Mouse (Mus musculus): Measurements from ENCODE around the gene Rab4b. TPM values are rescaled to one million over a fixed set of nuclear protein-coding genes. Genes with fewer than 3 reads are reported as not detected.

Gene Rab4b
- polyA plus RNA-seq (2012; rRNA removed; ENCODE audit: low replicate concordance) = 61.9 and 99.4 TPM in 2 replicates

GRCm38 (mm10) chr7:27178324-27179216 is at the start of gene Rab4b:
TSS of gene Rab4b (minus strand) at chr7:27178896.

GRCm38 (mm10) chr7:27228281-27228821 is 49.7 kb upstream of the Rab4b start, which contains the start of gene Itpkc:
TSS of gene Itpkc (minus strand) at chr7:27228661.

GRCm38 (mm10) chr7:27195681-27196611 is 17.2 kb upstream of the Rab4b start, which contains the start of the genes BC024978 and Snrpa:
TSS of gene BC024978 (plus strand) at chr7:27195781.
TSS of gene Snrpa (minus strand) at chr7:27196271.

GRCm38 (mm10) chr7:27180837-27181695 is 2.4 kb upstream of the Rab4b start, which contains the start of the genes Gm21983 and Mia:
TSS of gene Gm21983 (minus strand) at chr7:27181086.
TSS of gene Mia (minus strand) at chr7:27181157.

GRCm38 (mm10) chr7:27166614-27167474 is 11.9 kb downstream of the Rab4b start, which contains the start of gene Egln2:
TSS of gene Egln2 (minus strand) at chr7:27166802.

GRCm38 (mm10) chr7:27153205-27153764 is 25.4 kb downstream of the Rab4b start, which contains the start of gene Cyp2t4:
TSS of gene Cyp2t4 (plus strand) at chr7:27153714.

GRCm38 (mm10) chr7:27119676-27120075 is 59.0 kb downstream of the Rab4b start, which contains the start of gene Cyp2f2:
TSS of gene Cyp2f2 (plus strand) at chr7:27119909.

Other genes starting within 250 kb of the Rab4b start
- not detected in 2 replicates for gene Cyp2a22, start 239.5 kb downstream of the Rab4b start, polyA plus RNA-seq (2012; rRNA removed; ENCODE audit: low replicate concordance)
- 1.7 TPM in 1 of 2 replicates, not detected in the other for gene Cyp2a12, start 149.8 kb downstream of the Rab4b start, polyA plus RNA-seq (2012; rRNA removed; ENCODE audit: low replicate concordance)
- gene Cyp2f2, start 59.0 kb downstream of the Rab4b start, polyA plus RNA-seq (2012; rRNA removed; ENCODE audit: low replicate concordance) = 46.7 and 54.5 TPM in 2 replicates
- not detected in 2 replicates for gene Cyp2t4, start 25.2 kb downstream of the Rab4b start, polyA plus RNA-seq (2012; rRNA removed; ENCODE audit: low replicate concordance)
- 91.0 and 122 TPM in 2 replicates for gene Egln2, start 12.1 kb downstream of the Rab4b start, polyA plus RNA-seq (2012; rRNA removed; ENCODE audit: low replicate concordance)
- gene Gm21983, start 2.2 kb upstream of the Rab4b start, polyA plus RNA-seq (2012; rRNA removed; ENCODE audit: low replicate concordance) = 0.24 TPM in 1 of 2 replicates, not detected in the other
- 6.7 and 7.7 TPM in 2 replicates for gene Mia, start 2.3 kb upstream of the Rab4b start, polyA plus RNA-seq (2012; rRNA removed; ENCODE audit: low replicate concordance)
- 12.6 and 18.8 TPM in 2 replicates for gene BC024978, start 16.9 kb upstream of the Rab4b start, polyA plus RNA-seq (2012; rRNA removed; ENCODE audit: low replicate concordance)
- 137 and 208 TPM in 2 replicates for gene Snrpa, start 17.4 kb upstream of the Rab4b start, polyA plus RNA-seq (2012; rRNA removed; ENCODE audit: low replicate concordance)
- 10.9 and 11.3 TPM in 2 replicates for gene Itpkc, start 49.8 kb upstream of the Rab4b start, polyA plus RNA-seq (2012; rRNA removed; ENCODE audit: low replicate concordance)
- gene Coq8b, start 54.1 kb upstream of the Rab4b start, polyA plus RNA-seq (2012; rRNA removed; ENCODE audit: low replicate concordance) = 54.2 and 84.1 TPM in 2 replicates
- 34.2 and 70.1 TPM in 2 replicates for gene Numbl, start 79.5 kb upstream of the Rab4b start, polyA plus RNA-seq (2012; rRNA removed; ENCODE audit: low replicate concordance)
- 151 and 265 TPM in 2 replicates for gene Ltbp4, start 158.8 kb upstream of the Rab4b start, polyA plus RNA-seq (2012; rRNA removed; ENCODE audit: low replicate concordance)
- 82.8 and 146 TPM in 2 replicates for gene Shkbp1, start 177.1 kb upstream of the Rab4b start, polyA plus RNA-seq (2012; rRNA removed; ENCODE audit: low replicate concordance)
- gene Gm20479, start 178.5 kb upstream of the Rab4b start, polyA plus RNA-seq (2012; rRNA removed; ENCODE audit: low replicate concordance) = not detected in 2 replicates

Data from mammary gland, adult 2 months (tissue).